Mouse (Mus musculus): ENCODE measurements around the gene Gng2.

Gng2 gene

DNA sequence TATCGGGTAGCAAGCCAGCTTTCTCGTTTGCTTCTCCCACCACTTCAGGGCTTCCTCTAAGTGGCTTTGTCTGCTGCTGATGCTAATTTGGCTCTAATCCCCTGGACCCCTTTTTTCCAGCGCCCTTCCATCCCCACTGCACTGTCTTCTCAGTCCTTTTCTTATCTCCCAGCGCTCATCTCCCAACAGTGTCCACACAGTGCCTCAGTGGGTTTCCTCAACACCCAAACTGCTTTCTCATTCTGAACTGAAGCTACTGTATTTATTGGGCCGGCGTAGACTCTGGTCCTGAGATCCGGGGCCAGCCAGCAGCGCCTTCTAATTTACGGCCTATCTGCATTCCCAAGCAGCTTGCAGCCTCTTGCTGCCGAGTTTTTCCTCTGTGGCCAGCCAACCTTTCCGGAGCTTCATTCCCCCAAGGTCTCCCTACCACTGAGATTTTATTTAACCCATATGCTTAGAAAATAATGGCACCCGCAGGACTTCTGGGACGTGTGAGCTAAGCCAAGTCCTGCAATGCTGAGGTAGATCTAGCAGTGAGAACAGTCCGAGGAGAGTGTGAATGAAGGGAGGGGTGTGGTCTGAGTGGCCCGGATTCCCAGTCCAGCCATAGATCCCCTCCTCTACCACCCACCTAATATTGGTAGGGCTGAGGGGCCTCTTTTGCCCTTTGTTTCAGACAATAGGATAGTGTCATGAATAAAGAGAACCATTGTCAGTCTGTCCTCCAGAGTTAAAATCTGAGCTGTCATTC, at the start of gene Gng2:
Gene Gng2 (minus strand): TSS at position 357 of the 754 bp plus-strand sequence.
- DNase-seq (ENCODE audit: low read depth, low spot score) = no peak

- no peak for DNase-seq (ENCODE audit: low read depth, low spot score)
Measured at GRCm38 (mm10) chr14:20024888-20025719, 47.7 kb upstream of the Gng2 start.

GRCm38 (mm10) chr14:20023939-20024338, 46.5 kb upstream of the Gng2 start:
- no peak for DNase-seq (ENCODE audit: low read depth, low spot score)

DNA sequence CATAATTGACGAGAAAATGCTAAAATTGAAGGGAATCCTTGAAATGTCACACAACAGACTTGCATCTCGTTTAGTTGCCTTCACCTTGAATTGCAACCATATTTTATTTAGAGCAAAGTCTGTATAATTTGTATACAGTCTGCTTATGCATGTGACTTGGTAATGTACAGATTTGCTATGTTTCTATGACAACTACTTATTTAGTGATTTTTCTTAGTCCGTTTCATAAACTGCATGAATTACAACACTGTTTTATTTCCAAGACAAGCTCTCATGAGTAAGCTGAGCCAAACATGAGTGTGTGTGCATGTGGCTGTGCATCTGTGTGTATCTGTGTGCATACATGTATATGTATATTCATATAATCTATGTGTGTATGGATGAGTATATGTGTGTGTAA, 42.1 kb upstream of the Gng2 start:
- DNase-seq (ENCODE audit: low read depth, low spot score) = no peak

DNA sequence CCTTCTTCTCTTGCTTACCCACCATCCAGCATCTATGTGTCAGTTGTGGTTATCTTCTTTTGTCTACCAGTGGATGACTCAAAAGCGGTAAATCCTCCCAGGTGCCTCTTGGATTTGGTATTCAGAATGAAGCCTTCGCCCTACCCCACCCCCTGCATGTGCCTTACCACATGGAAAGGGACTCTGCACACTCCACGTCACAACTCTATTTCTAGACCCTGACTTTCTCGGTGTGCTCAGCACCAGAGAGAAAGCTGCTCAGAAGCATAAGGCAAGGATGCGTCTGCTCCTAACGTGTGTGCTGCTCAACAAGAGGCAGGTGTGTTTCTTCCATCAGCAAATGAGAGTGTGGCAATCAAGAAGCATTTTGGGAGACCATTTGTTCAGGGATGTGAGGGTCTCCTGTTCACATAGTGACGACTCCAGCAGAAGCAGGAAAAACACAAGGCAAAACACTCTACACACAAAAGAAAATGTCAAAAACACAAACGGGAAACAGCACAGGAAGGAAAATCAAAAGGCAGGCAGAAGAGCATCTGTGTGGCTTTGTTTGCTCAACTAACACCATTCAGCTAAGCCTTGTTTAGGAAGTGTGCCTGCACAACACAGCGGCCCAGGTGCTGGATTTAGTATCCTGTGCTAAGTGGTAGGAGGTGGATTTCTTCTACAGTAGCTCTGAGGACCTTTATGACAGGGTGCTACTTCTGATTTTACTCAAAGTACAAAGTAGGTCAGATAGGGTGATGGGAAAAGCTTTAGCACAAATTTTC, 35.3 kb upstream of the Gng2 start:
- DNase-seq (ENCODE audit: low read depth, low spot score) = no peak

DNA sequence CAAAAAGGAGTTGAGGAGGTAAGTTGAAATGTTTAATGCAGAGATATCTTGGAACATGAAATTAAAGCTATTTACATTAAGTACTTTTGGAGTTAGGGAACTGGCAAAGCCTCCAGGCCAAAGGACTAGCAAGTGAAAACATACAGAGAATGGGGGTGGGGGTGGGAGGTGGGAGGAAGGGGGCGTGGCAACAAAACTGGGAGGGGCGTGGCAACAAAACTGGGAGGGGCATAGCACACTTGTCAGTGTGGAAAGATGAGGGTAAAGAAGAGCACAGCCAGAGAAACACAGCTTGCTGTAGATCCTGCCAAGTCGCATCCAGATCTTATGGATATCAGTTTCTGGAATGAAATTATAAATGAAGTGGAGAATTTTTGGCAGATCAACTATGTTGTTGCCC, 30.0 kb upstream of the Gng2 start:
- DNase-seq (ENCODE audit: low read depth, low spot score) = no peak

DNA sequence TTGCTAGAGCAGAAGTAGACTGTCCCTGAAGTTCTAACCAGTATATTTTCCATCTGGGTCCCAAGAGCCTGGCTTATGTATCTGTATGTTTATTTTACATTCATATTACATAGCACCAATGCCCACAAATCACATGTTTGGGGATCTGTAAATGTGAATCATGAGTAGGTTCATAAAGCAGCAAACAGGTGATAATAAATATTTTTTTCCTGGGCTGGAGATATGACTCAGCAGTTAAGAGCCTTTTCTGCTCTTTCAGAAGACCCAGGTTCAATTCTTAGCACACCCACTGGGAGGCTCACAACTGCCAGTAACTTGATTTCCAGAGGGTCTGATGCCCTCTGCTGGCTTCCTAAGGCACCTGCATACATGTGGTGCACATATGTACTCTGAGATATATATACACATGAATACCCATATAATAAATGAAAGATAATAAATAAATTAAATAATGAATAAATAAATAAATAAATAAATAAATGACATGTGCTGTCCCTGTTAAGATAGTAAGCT, 27.4 kb upstream of the Gng2 start:
- no peak for DNase-seq (ENCODE audit: low read depth, low spot score)

DNA sequence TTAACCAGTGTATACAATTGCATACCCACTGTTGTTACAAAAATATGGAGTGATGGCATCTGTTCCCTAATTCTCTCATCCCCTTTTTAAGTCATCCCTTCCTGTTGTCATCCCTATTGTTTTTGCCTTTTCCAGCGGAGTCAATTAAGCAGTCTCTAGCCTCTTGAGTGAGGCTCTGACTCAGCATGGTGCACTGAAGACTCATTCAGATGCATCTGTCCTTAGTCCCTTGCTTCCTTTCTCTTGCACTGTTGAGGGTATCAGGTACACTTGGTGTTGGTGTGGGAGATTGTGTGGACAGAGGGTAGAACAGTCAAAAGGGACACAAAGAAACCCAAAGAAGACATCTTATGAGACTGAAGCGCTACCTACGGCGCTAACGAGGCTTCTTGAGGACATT, 19.4 kb upstream of the Gng2 start:
- DNase-seq (ENCODE audit: low read depth, low spot score) = no peak

GRCm38 (mm10) chr14:19995943-19996342, 18.5 kb upstream of the Gng2 start:
- DNase-seq (ENCODE audit: low read depth, low spot score) = no peak

DNA sequence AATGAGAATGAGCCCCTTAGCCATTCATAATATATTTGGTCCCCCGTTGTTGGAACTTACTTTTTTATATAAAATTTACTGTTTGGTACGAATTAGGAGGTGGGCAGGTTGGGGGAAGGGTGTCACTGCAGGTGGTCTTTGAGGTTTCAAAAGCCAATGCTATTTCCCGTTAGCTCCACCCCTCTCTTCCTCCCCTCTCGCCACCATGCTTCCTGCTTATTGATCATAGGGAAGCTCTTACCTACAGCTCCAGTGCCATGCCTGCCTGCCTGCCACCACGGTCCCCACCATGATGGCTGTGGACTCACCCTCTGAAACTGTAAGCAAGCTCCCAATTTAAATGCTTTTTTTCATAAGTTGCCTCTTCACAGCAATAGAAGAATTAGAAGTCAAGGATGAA, 16.6 kb upstream of the Gng2 start:
- DNase-seq (ENCODE audit: low read depth, low spot score) = no peak

DNA sequence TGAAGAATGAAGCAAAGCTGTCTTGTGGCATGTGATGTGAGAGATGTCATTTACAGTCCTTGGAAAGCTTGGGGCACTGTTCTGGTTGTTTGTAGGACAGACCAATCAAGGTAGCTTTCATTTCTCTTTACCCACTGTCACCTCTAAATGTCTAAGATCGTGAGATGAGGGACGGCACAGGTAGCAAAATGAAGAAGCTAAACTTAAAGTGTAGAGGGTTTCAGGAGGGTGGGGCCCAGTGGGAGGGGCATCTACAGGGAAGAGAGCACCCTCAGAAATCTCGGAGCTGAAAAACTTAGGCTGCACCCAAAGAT, 16.1 kb upstream of the Gng2 start:
- no peak for DNase-seq (ENCODE audit: low read depth, low spot score)

- DNase-seq (ENCODE audit: low read depth, low spot score) = no peak
Measured at GRCm38 (mm10) chr14:19992873-19993569, 15.6 kb upstream of the Gng2 start.

DNA sequence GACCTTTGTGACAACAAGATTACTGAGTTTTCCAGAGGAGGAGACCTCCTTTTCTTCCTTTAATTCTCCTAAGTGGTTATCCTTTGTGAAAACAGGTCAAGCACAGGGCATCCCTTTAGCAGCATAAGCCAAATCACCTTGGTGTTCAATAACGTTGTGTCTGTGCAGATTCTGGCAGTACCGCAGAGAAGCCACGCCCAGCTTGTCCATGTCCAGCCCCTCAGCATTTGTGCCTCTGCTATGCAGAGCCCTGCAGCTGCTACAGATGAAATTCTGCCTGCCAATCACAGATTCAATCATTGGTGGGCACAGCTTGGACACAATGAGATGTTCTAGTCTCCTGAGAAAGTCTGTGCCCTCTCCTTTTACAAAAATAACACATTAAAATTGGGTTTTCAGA, 14.4 kb upstream of the Gng2 start:
- DNase-seq (ENCODE audit: low read depth, low spot score) = no peak

DNA sequence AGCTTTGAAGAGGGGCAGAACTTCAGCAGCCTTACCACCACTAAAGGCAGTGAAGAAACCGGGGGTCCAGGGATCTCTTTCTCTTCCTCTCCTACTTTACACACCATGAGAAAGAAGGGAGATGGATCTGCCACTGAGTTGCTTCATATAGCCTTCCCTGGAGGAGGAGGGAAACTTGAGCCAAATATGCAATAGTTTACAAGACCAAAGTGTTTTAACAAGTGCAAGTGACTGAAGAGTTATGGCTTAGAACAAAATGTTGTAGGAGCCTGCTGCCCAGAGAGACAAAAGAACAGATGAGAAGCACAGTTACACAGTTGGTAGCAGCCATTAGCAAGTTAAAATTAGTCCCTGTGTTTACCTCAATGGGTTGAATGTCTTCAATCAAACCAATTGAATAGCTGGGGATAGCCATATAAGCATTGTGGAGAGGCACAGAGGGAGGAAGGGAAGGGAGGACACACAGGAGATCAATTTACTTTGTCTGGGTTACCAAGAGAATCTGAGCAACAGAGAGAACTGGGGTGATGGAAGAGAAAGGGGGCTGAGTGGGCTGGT, 13.1 kb upstream of the Gng2 start:
- DNase-seq (ENCODE audit: low read depth, low spot score) = no peak

DNA sequence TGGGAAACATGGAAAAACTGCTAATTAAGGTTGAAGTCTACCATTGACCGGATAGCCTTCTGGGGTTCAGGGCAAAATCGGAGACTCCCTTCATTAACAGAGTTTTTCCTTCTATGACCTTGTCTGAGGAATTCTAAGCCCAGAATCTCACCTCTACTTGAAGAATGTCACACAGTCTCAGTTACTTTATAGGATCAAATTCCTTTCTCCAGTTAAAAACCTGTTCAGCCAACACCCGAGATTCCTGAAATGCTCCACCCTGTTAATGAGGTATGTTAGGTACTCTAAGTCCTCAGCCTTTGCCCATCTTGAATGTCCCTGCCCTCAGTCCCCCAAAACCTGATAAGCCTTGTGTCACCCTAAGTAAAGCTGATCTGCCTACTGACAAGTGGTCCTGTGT, 11.0 kb upstream of the Gng2 start:
- DNase-seq (ENCODE audit: low read depth, low spot score) = no peak

GRCm38 (mm10) chr14:19987358-19987834, 10.0 kb upstream of the Gng2 start:
- no peak for DNase-seq (ENCODE audit: low read depth, low spot score)

DNA sequence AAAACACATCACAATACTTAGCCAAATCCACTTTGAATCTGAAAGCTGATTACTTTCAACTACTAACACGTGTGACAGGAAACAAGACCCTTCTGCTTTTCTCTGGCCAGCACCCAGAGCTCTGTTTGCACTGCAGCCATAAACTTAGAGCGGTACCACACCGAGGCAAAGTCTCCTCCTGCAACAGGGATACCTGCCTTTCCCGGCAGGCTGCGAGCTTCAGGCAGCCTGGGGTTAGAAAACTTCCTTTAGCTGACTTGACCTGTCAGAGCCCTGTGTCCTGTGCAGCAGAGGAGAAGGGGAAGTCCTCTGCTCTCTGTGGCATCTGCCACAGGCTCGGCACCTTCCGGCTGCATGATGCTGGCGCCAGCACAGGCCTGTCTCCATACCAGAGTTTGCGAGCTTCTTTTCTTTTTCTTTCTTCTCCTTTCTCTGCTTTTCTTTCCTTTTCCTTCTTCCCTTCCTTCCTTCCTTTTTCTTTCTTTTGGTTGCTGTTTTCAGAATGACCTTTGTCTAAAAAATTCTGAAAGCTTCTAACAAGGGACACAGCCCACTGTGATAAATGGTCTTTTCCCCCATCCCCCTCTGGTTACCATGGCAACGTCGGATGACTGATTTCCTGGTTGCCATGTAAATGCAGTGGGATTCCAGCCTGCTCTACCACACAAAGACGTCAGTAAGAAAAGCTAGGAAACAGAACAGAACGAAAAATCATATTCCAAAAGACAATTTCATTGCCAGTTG, 9.4 kb upstream of the Gng2 start:
- no peak for DNase-seq (ENCODE audit: low read depth, low spot score)

DNA sequence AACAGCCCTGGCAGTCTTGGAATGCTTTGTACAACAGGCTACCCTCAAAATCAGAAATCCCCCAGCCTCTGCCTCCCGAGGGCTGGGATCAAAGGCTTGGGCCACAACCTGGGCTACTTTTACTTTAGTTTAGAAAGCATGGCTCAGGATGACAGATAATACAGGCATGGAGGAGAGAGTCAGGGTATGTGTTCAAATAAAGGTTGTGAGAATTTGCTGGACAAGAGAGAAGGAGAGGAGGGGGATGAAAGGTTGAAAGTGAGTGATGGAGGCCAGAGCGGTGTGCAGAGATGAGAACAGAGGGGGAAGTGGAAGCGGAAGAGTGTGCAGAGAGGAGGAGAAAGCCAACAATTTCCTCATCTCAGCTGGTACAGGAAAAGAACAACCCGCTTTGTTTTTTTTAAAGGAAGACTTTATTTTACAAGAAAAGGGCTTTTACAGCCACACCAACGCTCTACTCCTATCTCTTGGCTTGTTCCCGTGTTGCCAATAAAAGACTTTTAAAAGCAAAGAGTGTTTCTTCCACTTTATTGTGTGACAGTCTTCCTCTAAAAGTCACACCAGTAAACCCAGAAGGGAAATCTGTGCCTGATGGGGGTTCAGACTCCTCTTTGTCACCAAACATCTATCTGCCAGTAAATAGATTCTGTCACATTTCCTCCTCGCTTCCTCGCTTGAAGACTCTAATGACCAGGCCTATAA, 8.6 kb upstream of the Gng2 start:
- DNase-seq (ENCODE audit: low read depth, low spot score) = no peak

- DNase-seq (ENCODE audit: low read depth, low spot score) = no peak
Measured at GRCm38 (mm10) chr14:19985107-19985911, 7.9 kb upstream of the Gng2 start.

Measured in retina, adult 2 months (tissue).